Mouse (Mus musculus): ENCODE data around the gene Six5.

Gene Six5

GRCm38 (mm10) chr7:19098811-19099210, 4.4 kb downstream of the Six5 start:
- no peak for DNase-seq

GRCm38 (mm10) chr7:19100290-19100689, 5.9 kb downstream of the Six5 start:
- DNase-seq, result no peak

DNA sequence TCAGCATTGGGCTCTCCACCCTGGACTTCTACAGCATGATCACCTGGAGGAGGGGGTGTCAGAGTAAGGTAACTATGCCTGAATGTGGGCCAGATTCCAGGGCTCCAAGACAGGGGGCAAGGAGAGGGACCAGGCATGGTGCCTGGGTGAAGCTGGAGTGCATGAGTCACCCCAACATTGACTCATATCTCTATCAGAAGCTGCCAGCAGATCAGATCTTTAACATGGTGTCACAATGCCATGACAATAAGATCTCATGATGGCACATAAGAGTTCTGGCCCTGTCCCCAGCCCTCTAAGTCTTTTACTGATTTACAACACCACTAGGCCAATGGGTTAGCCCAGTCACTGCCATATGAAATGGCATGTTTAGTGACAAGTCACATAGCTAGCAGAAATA, 9.3 kb downstream of the Six5 start:
- no peak for DNase-seq

DNA sequence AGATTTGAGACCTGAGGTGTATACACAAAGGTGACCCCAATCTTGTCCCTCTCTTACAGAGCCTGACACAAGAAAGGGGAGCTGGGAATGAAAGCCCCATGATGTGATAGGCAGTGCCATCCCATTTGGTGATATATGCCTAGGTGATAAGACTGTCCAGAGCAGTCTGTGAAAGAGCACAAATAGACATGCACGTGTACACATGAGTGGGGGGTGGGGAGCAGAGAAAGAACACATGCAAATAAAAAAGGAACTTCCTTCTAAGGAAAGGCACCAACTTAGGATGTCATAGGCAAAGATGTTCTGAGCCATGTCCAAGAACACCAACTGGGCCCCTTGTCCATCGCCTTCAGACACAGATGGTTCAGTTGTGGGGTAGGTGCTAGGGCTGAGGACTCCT, 10.1 kb downstream of the Six5 start:
- DNase-seq, result no peak

- DNase-seq, result no peak
Measured at GRCm38 (mm10) chr7:19107436-19107835, 13.0 kb downstream of the Six5 start.

- DNase-seq, result no peak
Measured at GRCm38 (mm10) chr7:19109565-19109964, 15.2 kb downstream of the Six5 start.

GRCm38 (mm10) chr7:19118028-19118771, 23.8 kb downstream of the Six5 start, which contains the start of gene Gm4969:
Gene Gm4969, minus strand, starts transcription at chr7:19118368.
- peak; percentile 48 for DNase-seq

DNA sequence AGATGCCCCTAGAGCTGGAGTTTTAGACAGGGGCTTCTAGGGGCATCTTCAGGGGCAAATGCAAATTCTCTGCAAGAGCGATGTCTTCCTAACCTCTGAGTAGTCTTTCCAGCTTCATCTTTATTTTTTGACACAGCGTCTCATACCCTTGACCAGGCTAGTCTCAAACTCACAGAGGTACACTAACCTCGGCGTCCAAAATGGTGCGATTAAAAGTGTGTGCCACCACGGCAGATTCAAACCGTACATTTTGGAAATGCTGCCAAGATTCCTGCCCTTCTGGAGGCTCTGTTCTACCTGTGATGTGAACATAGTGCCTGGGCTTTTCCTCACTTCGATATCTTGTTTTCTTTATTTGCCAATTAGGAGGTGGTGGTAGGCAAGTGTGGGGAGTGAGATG, 24.7 kb downstream of the Six5 start:
- DNase-seq, result no peak

DNA sequence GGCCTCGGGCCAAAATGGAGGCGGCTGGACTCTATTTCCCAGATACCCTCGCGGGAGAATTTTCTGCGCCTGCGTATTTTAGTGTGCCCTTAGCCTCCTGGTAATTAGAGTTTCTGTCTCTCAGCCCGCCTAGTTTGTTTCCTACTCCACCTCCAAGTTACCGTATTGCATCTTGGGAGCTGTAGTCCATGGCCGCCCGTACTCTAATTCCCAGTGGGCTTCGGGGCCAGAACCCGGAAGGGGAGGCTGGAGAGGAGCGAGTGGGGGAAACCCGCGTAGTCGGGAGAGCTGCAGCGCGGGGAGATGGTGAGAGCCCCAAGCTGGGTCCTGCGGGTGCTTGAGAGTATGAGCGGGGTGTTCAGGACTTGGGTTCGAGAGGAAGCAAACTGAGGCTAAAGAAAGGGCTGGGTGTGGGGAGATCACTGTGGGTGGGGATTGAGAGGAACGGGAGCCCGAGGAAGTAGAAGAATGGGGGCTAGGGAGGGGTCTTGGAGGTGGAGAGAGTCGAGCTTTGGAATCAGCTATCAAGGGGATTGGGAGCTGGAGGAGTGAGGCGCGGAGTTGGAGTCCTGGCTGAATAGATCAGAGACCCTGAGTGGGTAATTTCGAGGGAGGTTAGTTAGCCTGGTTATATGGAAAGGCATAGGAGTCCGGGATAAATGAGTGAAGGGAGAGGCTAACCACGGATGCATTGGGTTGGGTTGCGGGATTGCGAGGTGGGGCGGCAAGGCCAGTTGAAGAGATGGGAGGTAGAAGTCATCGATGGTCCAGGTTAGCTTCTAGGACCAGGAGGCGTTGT, 25.4 kb downstream of the Six5 start, which contains the start of gene Fbxo46:
TSS of gene Fbxo46 (plus strand) at position 229 of the 799 bp plus-strand sequence.
- DNase-seq, result peak; percentile 92

- no peak for DNase-seq
Measured at GRCm38 (mm10) chr7:19121686-19122085, 27.3 kb downstream of the Six5 start.

DNA sequence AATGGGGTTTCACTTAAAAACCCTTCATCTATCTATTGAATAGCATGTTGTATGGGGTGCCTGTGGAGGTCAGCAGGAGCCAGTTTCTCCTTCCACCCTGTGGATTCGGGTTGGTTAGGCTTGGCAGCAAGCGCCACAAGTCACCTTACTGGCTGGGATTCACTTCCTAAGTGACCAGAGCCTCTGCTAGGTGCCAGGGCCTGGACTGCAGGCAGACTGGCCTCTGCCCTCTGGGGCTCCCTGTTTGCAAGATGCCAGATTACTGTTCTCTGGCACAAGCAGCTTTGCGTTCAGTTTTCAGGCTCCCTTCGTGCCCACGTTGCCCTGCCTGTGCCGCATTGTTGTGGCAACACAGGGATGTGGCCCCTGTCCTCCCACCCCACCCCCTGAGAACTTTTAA, 30.3 kb downstream of the Six5 start:
- DNase-seq, result no peak

GRCm38 (mm10) chr7:19127744-19128143, 33.4 kb downstream of the Six5 start:
- DNase-seq, result no peak

GRCm38 (mm10) chr7:19129396-19129795, 35.0 kb downstream of the Six5 start:
- no peak for DNase-seq

- peak; percentile 15 for DNase-seq
Measured at GRCm38 (mm10) chr7:19130657-19131056, 36.3 kb downstream of the Six5 start.

DNA sequence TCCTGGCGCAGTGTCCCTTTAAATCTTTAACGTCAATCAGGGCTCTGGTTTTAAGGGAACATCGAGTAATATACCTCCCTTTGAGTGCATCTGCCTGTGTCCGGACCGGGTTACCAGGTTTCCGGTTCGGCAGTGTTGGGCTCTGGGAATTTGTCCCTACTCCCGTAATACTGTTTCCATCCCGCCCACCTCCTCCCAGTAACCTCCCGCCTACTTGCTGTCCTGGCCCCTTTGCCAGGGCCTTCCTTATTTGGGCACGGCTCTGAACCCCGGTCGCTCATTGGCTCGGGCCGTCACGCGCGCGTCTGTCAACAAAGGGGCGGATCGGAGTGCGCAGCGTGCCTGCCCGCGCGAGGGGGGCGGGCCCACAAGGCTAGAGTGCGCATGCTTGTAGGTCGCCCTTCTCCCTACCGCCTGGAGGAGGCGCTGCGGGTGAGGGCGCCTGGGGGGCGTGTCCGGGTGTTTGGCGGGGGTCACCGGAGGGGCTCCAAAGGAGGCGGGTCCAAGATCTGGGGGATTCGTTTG, 37.0 kb downstream of the Six5 start:
- peak; percentile 92 for DNase-seq

GRCm38 (mm10) chr7:19136168-19136567, 41.8 kb downstream of the Six5 start:
- no peak for DNase-seq

DNA sequence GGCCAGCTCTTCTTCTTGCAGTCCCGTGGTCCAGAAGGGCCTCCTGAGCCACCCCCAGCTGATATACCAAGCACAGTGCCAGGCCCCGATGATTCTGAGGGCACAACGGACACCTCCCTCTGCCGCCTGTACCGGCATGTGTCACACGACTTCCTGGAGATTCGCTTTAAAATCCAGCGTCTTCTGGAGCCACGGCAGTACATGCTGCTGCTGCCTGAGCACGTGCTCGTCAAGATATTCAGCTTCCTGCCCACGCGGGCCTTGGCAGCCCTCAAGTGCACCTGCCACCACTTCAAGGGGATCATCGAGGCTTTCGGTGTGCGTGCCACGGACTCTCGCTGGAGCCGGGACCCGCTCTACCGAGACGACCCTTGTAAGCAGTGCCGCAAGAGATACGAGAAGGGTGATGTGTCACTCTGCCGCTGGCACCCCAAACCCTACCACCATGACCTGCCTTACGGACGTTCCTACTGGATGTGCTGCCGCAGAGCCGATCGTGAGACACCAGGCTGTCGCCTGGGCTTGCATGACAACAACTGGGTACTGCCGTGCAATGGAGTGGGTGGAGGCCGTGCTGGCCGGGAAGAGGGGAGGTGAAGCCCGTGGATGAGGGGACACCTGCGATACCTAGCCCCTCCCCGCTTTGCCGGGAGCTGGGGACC, 42.4 kb downstream of the Six5 start:
- peak; percentile 30 for DNase-seq

GRCm38 (mm10) chr7:19137380-19137779, 43.0 kb downstream of the Six5 start:
- DNase-seq, result peak; percentile 74

DNA sequence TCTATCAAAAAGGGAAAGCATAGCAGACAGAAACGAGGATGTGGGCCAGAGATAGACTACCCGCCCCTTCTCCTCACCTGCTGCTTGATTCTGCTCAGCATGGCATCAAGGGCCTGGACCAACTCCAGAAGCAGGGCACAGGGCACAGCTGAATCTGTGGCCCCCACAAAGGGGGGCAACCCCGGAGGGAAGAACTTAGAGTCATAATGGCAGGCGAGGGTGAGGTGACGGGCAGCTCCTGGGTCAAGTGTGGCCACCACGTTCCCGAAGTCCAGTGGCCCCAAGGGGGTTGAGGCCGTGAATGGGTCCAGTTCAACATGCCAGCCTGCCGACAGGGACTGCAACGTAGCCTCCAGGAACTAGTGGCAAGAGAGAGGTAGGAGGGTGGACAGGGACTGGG, 52.4 kb downstream of the Six5 start:
- no peak for DNase-seq

- DNase-seq, result no peak
Measured at GRCm38 (mm10) chr7:19147497-19148045, 53.2 kb downstream of the Six5 start.
